Mouse (Mus musculus): ENCODE data around the gene Ceacam18. TPM values are rescaled to one million over a fixed set of nuclear protein-coding genes. Genes with fewer than 3 reads are reported as not detected.

Gene Ceacam18
- not detected for polyA plus RNA-seq (2017; shearing (Covaris generic))

GRCm38 (mm10) chr7:43634500-43634899, at the start of gene Ceacam18:
Gene Ceacam18, plus strand, starts transcription at chr7:43634707.

GRCm38 (mm10) chr7:43606896-43607742, 27.4 kb upstream of the Ceacam18 start, which contains the start of gene Zfp819:
Gene Zfp819, plus strand, starts transcription at chr7:43607169.

GRCm38 (mm10) chr7:43660002-43660401, 25.5 kb downstream of the Ceacam18 start, which contains the start of gene Siglece:
Gene Siglece, minus strand, starts transcription at chr7:43660161.

GRCm38 (mm10) chr7:43671809-43672580, 37.5 kb downstream of the Ceacam18 start, which contains the start of gene Ctu1:
Gene Ctu1, plus strand, starts transcription at chr7:43672016.

GRCm38 (mm10) chr7:43690118-43690517, 55.6 kb downstream of the Ceacam18 start, which contains the start of gene Klk14:
Gene Klk14, plus strand, starts transcription at chr7:43690418.

Other genes with a start within 250 kb of the Ceacam18 start
- 0.14 TPM for gene Siglecg, start 226.5 kb upstream of the Ceacam18 start, polyA plus RNA-seq (2017; shearing (Covaris generic))
- gene Lim2, start 207.0 kb upstream of the Ceacam18 start, polyA plus RNA-seq (2017; shearing (Covaris generic)): not detected
- 3.4 TPM for gene Nkg7, start 197.6 kb upstream of the Ceacam18 start, polyA plus RNA-seq (2017; shearing (Covaris generic))
- not detected for gene Cldnd2, start 193.9 kb upstream of the Ceacam18 start, polyA plus RNA-seq (2017; shearing (Covaris generic))
- gene Etfb, start 190.6 kb upstream of the Ceacam18 start, polyA plus RNA-seq (2017; shearing (Covaris generic)): 36.6 TPM
- not detected for gene Gm45233, start 190.6 kb upstream of the Ceacam18 start, polyA plus RNA-seq (2017; shearing (Covaris generic))
- 0.75 TPM for gene Vsig10l, start 171.6 kb upstream of the Ceacam18 start, polyA plus RNA-seq (2017; shearing (Covaris generic))
- not detected for gene Iglon5, start 144.6 kb upstream of the Ceacam18 start, polyA plus RNA-seq (2017; shearing (Covaris generic))
- gene 4931406B18Rik, start 128.8 kb upstream of the Ceacam18 start, polyA plus RNA-seq (2017; shearing (Covaris generic)): not detected
- gene Cd33, start 90.3 kb upstream of the Ceacam18 start, polyA plus RNA-seq (2017; shearing (Covaris generic)): not detected
- gene Zfp658, start 72.5 kb upstream of the Ceacam18 start, polyA plus RNA-seq (2017; shearing (Covaris generic)): 4.4 TPM
- gene Zfp719, start 55.1 kb upstream of the Ceacam18 start, polyA plus RNA-seq (2017; shearing (Covaris generic)): 4.4 TPM
- not detected for gene Zfp819, start 27.5 kb upstream of the Ceacam18 start, polyA plus RNA-seq (2017; shearing (Covaris generic))
- 0.50 TPM for gene Siglece, start 25.5 kb downstream of the Ceacam18 start, polyA plus RNA-seq (2017; shearing (Covaris generic))
- 6.1 TPM for gene Ctu1, start 37.3 kb downstream of the Ceacam18 start, polyA plus RNA-seq (2017; shearing (Covaris generic))
- not detected for gene Klk14, start 55.7 kb downstream of the Ceacam18 start, polyA plus RNA-seq (2017; shearing (Covaris generic))
- not detected for gene Klk13, start 77.9 kb downstream of the Ceacam18 start, polyA plus RNA-seq (2017; shearing (Covaris generic))
- not detected for gene Klk12, start 134.2 kb downstream of the Ceacam18 start, polyA plus RNA-seq (2017; shearing (Covaris generic))
- gene Klk11, start 139.9 kb downstream of the Ceacam18 start, polyA plus RNA-seq (2017; shearing (Covaris generic)): not detected
- not detected for gene Klk10, start 146.3 kb downstream of the Ceacam18 start, polyA plus RNA-seq (2017; shearing (Covaris generic))
- not detected for gene Klk9, start 157.2 kb downstream of the Ceacam18 start, polyA plus RNA-seq (2017; shearing (Covaris generic))
- 69.3 TPM for gene Klk8, start 162.9 kb downstream of the Ceacam18 start, polyA plus RNA-seq (2017; shearing (Covaris generic))
- gene Klk7, start 176.6 kb downstream of the Ceacam18 start, polyA plus RNA-seq (2017; shearing (Covaris generic)): not detected
- gene Klk6, start 189.8 kb downstream of the Ceacam18 start, polyA plus RNA-seq (2017; shearing (Covaris generic)): not detected
- gene Klk5, start 207.3 kb downstream of the Ceacam18 start, polyA plus RNA-seq (2017; shearing (Covaris generic)): not detected
- gene Klk4, start 246.5 kb downstream of the Ceacam18 start, polyA plus RNA-seq (2017; shearing (Covaris generic)): not detected

Measured in naive thymus-derived CD4-positive, alpha-beta T cell, adult 5 months (primary cell).